Mouse (Mus musculus): ENCODE data around the gene Il6st. TPM values are rescaled to one million over a fixed set of nuclear protein-coding genes. Genes with fewer than 3 reads are reported as not detected.

Gene Il6st
- polyA plus RNA-seq, 1 experiment from 2014 or later = 36.4 TPM

DNA sequence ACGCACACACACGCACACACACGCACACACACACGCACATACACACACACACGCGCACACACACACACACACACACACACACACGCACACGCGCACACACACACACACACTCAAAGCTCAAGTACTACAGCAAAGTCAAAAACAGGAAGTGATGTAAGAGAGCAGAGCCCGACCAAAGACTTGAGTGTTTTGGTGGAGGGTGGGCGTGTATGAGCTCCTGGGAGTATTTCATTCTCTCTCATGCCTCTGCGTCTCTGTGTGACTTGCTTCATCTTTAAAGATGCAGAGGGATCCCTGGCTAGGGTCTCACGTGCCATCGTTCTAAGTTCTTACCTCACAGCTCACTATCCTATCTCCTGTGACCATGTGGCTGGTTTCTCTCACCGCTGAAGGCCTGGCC lies 36.3 kb upstream of the Il6st start:
- H3K4me2 ChIP-seq (replicated peaks) = no peak overlapping the region
- H3K4me3 ChIP-seq = no peak overlapping the region
- H3K27me3 ChIP-seq (replicated peaks) = no peaks in the 10 kb centered on the region
- no peaks in the 10 kb centered on the region for H3K4me1 ChIP-seq
- WGBS = 90% methylated on average over 15 of the region's 15 CpGs
- H3K9ac ChIP-seq = no peak overlapping the region
- no peak overlapping the region for H3K27ac ChIP-seq
- H3K36me3 ChIP-seq = no peaks in the 10 kb centered on the region
- no peaks in the 10 kb centered on the region for H3K9me3 ChIP-seq
- no peak for ATAC-seq (ENCODE audit: low FRiP score, low read depth)

DNA sequence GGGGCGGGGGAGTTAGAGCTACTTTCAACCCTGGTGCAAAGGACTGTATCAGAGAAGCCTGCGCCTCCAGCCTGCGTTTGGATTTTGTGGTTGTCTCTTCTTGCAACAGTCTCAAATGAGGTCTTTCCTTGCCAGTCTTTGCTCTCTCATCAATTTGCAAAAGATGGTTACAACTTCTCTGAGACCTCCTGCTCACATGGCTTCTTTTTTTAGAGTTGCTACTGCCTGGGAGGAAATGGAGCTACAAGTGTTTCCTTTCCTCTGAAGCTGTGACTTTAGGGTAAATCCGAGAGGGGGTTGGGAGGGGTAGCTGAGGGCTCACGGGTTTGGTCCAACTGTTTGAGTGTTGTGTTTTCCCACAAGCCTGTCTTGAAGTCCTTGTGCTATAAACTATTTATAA lies 30.6 kb upstream of the Il6st start:
- Histone ChIP-seq H3K9me3 (no peaks in the 10 kb centered on the region), H3K4me3 (no peak overlapping the region), H3K4me2 (replicated peaks) (no peak overlapping the region), H3K36me3 (no peaks in the 10 kb centered on the region), H3K27me3 (replicated peaks) (no peaks in the 10 kb centered on the region), H3K9ac (no peak overlapping the region), H3K27ac (no peak overlapping the region), H3K4me1 (no peaks in the 10 kb centered on the region)
- WGBS = 77% methylated on average over 5 of the region's 5 CpGs
- no peak for ATAC-seq (ENCODE audit: low FRiP score, low read depth)

DNA sequence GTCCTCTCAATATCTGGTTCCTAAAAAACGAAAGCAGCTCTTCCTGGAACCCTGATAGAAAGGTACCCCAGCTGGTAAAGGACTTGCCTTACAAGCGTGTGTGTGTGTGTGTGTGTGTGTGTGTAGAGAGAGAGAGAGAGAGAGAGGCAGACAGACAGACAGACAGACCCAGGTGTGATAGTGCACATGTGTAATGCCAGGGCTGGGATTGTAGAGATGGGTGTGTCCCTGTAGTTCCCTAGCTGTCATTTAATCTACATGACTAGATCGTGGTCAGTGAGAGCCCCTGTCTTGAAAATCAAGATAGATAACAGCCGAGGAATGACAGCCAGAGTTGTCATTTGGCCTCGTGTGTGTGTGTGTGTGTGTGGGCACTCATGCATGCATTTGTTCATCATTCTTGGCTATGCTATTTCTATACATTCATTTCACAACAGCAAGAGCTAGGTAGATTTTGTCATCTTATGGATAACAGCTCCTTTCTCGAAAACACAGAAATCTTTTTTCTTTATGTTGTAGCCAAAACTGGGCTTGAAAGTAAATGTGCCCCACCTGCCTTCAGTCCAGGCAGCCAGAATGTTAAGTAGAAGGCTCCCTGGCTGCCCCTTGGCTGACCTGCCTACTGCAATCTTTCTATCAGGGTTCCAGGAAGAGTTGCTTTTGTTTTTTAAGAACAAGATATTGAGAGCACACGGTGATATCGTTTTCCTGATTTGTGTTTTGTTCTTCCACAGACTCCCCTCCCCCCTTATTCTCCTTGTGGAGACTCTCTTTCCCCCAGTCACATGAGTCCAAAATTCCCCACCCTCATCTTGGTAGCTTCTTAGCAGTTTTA lies 28.4 kb upstream of the Il6st start:
- WGBS = 79% methylated on average over 8 of the region's 8 CpGs
- no peak overlapping the region for H3K9ac ChIP-seq
- no peak overlapping the region for H3K27ac ChIP-seq
- no peaks in the 10 kb centered on the region for H3K27me3 ChIP-seq (replicated peaks)
- no peak overlapping the region for H3K4me2 ChIP-seq (replicated peaks)
- peaks cover 14% of the 10 kb centered on the region for H3K4me1 ChIP-seq
- ATAC-seq (ENCODE audit: low FRiP score, low read depth) = no peak
- H3K9me3 ChIP-seq = no peaks in the 10 kb centered on the region
- no peaks in the 10 kb centered on the region for H3K36me3 ChIP-seq
- H3K4me3 ChIP-seq = no peak overlapping the region

GRCm38 (mm10) chr13:112436288-112436687 lies 27.6 kb upstream of the Il6st start:
- Histone ChIP-seq H3K36me3 (no peaks in the 10 kb centered on the region), H3K4me3 (no peak overlapping the region), H3K4me2 (replicated peaks) (no peak overlapping the region), H3K27me3 (replicated peaks) (no peaks in the 10 kb centered on the region), H3K4me1 (peaks cover 14% of the 10 kb centered on the region), H3K9ac (no peak overlapping the region), H3K27ac (no peak overlapping the region), H3K9me3 (no peaks in the 10 kb centered on the region)
- no peak for ATAC-seq (ENCODE audit: low FRiP score, low read depth)
- WGBS = 88% methylated on average over 7 of the region's 7 CpGs

DNA sequence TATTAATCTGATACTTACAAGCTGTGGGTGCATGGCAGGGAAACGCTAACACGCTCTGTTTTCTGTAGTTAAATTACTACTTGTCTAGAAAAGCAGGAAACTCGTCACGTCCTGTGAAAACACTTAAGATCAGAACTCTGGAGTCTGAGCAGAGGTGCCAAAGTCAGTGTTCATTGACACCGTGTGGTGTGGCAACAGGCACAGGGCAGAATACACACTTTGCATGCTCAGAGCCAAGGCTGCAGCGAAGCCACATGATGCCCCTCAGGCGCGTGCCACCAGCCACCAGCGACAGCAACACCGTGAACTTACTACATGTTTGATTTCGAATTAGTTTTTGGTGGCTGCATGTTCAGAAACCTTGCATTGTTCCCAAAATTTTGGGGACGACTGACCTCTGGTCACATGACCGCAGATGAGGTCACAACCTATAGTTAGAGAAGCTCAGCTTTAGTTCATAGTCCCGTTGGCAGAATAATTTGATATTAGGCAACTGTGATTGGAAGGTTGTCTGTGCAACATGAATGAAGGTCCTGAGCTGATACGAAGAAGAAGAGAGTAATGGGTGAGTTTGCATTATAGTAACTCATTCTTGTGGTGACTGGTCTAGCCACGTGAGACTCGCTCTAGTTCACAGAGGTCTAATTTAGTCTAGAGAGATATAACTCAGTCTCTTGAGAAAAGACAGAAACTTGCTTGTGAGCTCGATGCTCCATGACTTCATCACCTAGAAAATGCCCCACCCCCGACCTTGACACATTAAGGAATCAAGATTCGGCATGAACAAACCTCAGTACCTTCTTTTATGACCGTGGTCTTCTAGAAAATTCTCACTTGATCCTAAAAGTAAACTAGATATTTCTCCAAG lies 25.6 kb upstream of the Il6st start:
- H3K27me3 ChIP-seq (replicated peaks) = no peaks in the 10 kb centered on the region
- ATAC-seq (ENCODE audit: low FRiP score, low read depth) = no peak
- H3K4me2 ChIP-seq (replicated peaks) = no peak overlapping the region
- peaks cover 14% of the 10 kb centered on the region for H3K4me1 ChIP-seq
- H3K36me3 ChIP-seq = no peaks in the 10 kb centered on the region
- WGBS = 92% methylated on average over 21 of the region's 21 CpGs
- no peak overlapping the region for H3K4me3 ChIP-seq
- no peaks in the 10 kb centered on the region for H3K9me3 ChIP-seq
- no peak overlapping the region for H3K9ac ChIP-seq
- no peak overlapping the region for H3K27ac ChIP-seq

DNA sequence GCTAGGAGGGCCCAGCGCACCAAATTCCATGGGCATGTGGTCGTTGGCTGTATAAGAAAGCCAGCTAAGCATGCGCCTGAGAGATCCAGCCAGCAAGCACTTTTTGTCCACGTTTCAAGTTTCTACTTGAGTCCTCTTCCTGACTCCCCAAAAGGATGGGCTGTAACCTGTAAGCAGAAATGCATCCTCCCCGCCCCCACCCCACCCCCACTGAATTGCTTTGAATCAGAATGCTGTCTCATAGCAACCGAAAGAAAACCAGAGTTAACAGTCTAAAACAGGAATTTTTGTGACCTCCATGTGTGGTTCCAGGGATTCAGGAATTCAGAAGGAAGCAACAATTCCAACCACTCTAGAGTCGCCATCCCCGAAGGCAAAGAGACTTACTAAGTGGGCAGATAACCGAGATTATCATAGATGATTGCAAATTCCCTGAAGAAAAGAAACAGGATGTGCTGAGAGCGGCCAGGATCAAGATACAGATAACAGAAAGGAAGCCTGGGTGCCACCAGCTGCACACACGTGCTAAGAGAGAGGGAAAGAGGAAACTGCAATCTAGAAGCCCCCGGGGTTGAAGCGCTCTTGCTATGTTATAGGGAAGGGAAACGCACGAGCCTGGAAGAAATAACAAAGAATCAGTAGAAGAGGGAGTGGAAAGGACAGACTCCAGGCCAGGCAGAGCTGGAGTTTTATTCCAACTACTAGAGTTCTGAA lies 24.6 kb upstream of the Il6st start:
- Histone ChIP-seq H3K9me3 (no peaks in the 10 kb centered on the region), H3K4me3 (no peak overlapping the region), H3K4me2 (replicated peaks) (peak overlapping the region; percentile 52), H3K4me1 (peaks cover 14% of the 10 kb centered on the region), H3K27ac (no peak overlapping the region), H3K9ac (no peak overlapping the region), H3K36me3 (no peaks in the 10 kb centered on the region), H3K27me3 (replicated peaks) (no peaks in the 10 kb centered on the region)
- 41% methylated on average over 15 of the region's 15 CpGs for WGBS
- peak; percentile 53; the same call in 1 of the 2 replicates for ATAC-seq (ENCODE audit: low FRiP score, low read depth)

- Histone ChIP-seq H3K36me3 (no peaks in the 10 kb centered on the region), H3K9ac (no peak overlapping the region), H3K4me2 (replicated peaks) (peak overlapping the region; percentile 52), H3K4me1 (peaks cover 14% of the 10 kb centered on the region), H3K27ac (no peak overlapping the region), H3K9me3 (no peaks in the 10 kb centered on the region), H3K4me3 (no peak overlapping the region), H3K27me3 (replicated peaks) (no peaks in the 10 kb centered on the region)
- ATAC-seq (ENCODE audit: low FRiP score, low read depth) = peak; percentile 61
- WGBS = 15% methylated on average over 9 of the region's 9 CpGs
Observed at GRCm38 (mm10) chr13:112439917-112440361, 23.9 kb upstream of the Il6st start.

DNA sequence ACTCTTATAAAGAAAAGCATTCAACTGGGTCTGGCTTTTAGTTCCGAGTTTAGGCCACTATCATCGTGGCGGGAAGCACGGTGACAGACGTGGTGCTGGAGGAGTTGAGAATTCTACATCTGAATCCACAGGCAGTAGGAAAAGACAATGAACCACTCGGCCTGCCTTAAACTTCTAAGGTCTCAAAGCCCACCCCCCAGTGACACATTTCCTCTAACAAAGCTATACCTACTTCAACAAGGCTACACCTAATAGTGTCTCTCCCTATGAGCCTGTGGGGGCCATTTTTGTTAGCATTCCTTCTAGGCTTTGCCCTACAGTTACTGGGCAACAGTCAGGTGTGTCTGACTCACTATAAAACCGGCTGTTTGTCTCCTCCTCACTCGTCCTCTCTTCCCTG lies 23.2 kb upstream of the Il6st start:
- H3K9me3 ChIP-seq = no peaks in the 10 kb centered on the region

DNA sequence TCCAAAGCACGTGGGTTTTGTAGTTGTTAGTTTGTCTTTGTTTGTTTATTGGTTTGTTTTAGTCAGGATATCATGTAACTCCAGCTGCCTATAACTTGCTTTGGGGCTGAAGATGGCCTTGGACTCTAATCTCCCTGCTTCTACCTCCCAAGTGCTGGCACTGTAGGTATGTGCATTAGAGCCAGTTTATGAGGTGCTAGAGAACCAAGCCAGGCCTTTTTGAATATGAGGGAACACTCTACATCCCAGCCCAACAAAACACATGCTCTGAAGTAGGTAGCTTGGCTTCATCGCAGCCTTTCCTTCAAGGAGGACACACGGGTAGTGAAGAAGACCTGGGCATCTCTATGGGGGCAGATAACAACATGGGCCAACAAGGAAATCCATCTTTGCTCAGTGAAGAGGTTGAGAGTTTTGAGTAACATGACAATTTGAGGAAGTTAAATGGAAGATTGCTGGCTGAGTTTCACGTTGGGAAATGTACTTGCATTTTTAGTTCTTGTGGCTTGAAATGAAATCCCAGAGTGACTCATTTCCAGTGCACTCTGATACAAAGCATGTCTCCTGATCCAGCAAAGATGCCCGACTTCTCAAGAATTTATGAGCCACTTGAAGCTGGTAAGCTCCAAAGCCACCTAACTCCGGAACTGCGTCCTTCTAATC lies 20.9 kb upstream of the Il6st start:
- 90% methylated on average over 7 of the region's 7 CpGs for WGBS
- Histone ChIP-seq H3K27ac (no peak overlapping the region), H3K9ac (no peak overlapping the region), H3K36me3 (no peaks in the 10 kb centered on the region), H3K4me1 (peaks cover 14% of the 10 kb centered on the region), H3K9me3 (no peaks in the 10 kb centered on the region), H3K4me3 (no peak overlapping the region), H3K27me3 (replicated peaks) (no peaks in the 10 kb centered on the region), H3K4me2 (replicated peaks) (no peak overlapping the region)
- no peak for ATAC-seq (ENCODE audit: low FRiP score, low read depth)

More for the DNA sequence above, 23.2 kb upstream of the Il6st start:
- Histone ChIP-seq H3K4me1 (peaks cover 14% of the 10 kb centered on the region), H3K27me3 (replicated peaks) (no peaks in the 10 kb centered on the region), H3K36me3 (no peaks in the 10 kb centered on the region), H3K27ac (no peak overlapping the region), H3K4me2 (replicated peaks) (no peak overlapping the region), H3K4me3 (no peak overlapping the region), H3K9ac (no peak overlapping the region)
- WGBS = 63% methylated on average over 8 of the region's 8 CpGs
- ATAC-seq (ENCODE audit: low FRiP score, low read depth) = no peak

- 82% methylated on average over 8 of the region's 8 CpGs for whole genome bisulfite sequencing
- ATAC-seq (ENCODE audit: low FRiP score, low read depth) = no peak
- H3K9ac ChIP-seq = no peak overlapping the region
- no peaks in the 10 kb centered on the region for H3K9me3 ChIP-seq
- no peaks in the 10 kb centered on the region for H3K27me3 ChIP-seq (replicated peaks)
- no peaks in the 10 kb centered on the region for H3K36me3 ChIP-seq
- no peak overlapping the region for H3K4me2 ChIP-seq (replicated peaks)
- no peak overlapping the region for H3K4me3 ChIP-seq
- no peak overlapping the region for H3K27ac ChIP-seq
- no peaks in the 10 kb centered on the region for H3K4me1 ChIP-seq
Observed at GRCm38 (mm10) chr13:112447108-112447665, 16.7 kb upstream of the Il6st start.

- no peak for ATAC-seq (ENCODE audit: low FRiP score, low read depth)
Observed at GRCm38 (mm10) chr13:112450210-112450609, 13.7 kb upstream of the Il6st start.

More at GRCm38 (mm10) chr13:112450210-112450609, 13.7 kb upstream of the Il6st start:
- Histone ChIP-seq H3K27me3 (replicated peaks) (no peaks in the 10 kb centered on the region), H3K27ac (no peak overlapping the region), H3K36me3 (no peaks in the 10 kb centered on the region), H3K4me1 (no peaks in the 10 kb centered on the region), H3K9me3 (no peaks in the 10 kb centered on the region), H3K9ac (no peak overlapping the region), H3K4me2 (replicated peaks) (no peak overlapping the region), H3K4me3 (no peak overlapping the region)
- 83% methylated on average over 3 of the region's 3 CpGs for WGBS

Measured in neural tube, embryonic 12.5 days (tissue).